Mouse (Mus musculus): ENCODE measurements around the gene Otud7b. TPM values are rescaled to one million over a fixed set of nuclear protein-coding genes. Genes with fewer than 3 reads are reported as not detected.
"Not testable (repeated sequence)": the region's sequence is repeated elsewhere in the genome, so short reads cannot be mapped to it uniquely, and the experiment has no call there.

Gene Otud7b
- polyA plus RNA-seq, 1 experiment from 2014 or later, result 7.7 TPM

DNA sequence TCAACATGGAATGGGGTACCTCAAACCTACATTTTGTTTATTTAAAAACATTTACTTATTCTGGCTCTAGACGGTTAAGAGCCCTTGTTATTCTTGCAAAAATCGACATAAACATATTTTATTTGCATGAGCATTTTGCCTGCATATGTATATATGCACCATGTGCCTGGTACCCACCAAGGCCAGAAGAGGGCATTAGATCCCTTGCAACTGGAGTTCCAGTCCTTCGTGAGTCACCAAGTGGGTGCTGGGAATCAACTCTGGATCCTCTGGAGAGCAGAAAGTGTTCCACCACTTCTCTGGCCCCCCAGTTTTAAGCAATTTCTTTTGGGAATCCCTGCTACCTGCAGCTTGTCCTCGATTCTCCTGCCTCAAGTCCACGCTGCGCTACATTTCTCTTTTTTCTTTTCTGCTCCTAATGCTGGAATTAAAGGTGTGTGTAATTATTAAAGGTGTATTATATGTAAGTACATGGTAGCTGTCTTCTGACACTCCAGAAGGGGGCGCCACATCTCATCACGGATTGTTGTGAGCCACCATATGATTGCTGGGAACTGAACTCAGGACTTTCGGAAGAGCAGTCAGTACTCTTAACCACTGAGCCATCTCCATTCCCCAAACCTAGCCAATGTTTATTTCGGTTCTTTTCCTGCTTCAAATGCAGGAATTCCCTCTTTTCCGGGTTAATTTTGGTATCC is 91.4 kb downstream of the Otud7b start:
- no peak overlapping the region for H3K4me3 ChIP-seq (ENCODE audit: low read depth, low read length)
- peaks cover 22% of the 10 kb centered on the region for H3K4me1 ChIP-seq (ENCODE audit: control insufficient read depth, low read depth, low read length)
- no peaks in the 10 kb centered on the region for H3K9me3 ChIP-seq (replicated peaks; ENCODE audit: control insufficient read depth, low read length)
- no peak overlapping the region for H3K27ac ChIP-seq (ENCODE audit: low read length)
- H3K36me3 ChIP-seq (ENCODE audit: control insufficient read depth, insufficient read depth), result no peaks in the 10 kb centered on the region
- H3K9ac ChIP-seq (ENCODE audit: low read depth, low read length), result no peak overlapping the region
- H3K4me2 ChIP-seq (ENCODE audit: low read depth, low read length), result no peak overlapping the region
- WGBS (ENCODE audit: insufficient replicate concordance), result 85% methylated on average over 11 of the region's 11 CpGs
- no peak for ATAC-seq (ENCODE audit: low read depth)
- H3K27me3 ChIP-seq (ENCODE audit: control insufficient read depth, insufficient read depth, low read depth, low read length), result peaks cover 3% of the 10 kb centered on the region

DNA sequence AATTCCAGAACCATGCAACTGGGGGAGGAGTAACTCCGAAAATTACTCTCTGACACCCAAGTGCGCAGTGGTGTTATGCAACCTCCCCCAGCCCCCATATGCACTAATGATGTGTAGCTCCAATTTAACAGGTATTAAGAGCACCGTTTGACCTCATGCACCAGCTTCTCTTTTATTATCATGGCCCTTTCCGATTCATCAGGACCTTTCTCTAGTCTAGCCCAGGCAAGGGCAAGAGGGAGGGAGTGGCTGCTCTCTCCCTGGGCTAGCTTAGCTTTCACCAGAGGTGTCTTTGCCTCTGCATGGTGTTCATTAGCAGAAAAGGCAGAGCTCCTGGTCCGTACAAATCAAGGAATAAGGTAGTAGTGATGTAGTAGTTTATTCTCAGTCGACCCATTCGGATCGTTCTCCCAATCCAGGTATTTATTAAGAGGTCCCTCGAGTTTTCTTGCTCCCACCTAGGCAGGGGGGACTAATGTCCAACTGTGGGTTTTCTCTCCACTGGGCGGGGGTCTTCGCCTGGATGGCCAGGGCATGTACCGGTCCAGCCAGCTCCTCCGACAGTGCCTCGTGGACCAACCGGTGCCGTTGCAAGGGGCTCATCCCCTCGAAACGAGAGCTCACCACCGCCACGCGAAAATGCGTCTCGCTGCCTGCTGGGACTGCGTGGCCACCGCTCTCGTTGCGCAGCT is 92.3 kb downstream of the Otud7b start:
- H3K27me3 ChIP-seq (ENCODE audit: control insufficient read depth, insufficient read depth, low read depth, low read length), result peaks cover 3% of the 10 kb centered on the region
- H3K36me3 ChIP-seq (ENCODE audit: control insufficient read depth, insufficient read depth), result no peaks in the 10 kb centered on the region
- ATAC-seq (ENCODE audit: low read depth), result no peak
- H3K9me3 ChIP-seq (replicated peaks; ENCODE audit: control insufficient read depth, low read length), result no peaks in the 10 kb centered on the region
- WGBS (ENCODE audit: insufficient replicate concordance), result 16% methylated on average over 27 of the region's 27 CpGs
- peak overlapping the region; percentile 84 for H3K4me3 ChIP-seq (ENCODE audit: low read depth, low read length)
- peaks cover 22% of the 10 kb centered on the region for H3K4me1 ChIP-seq (ENCODE audit: control insufficient read depth, low read depth, low read length)
- H3K4me2 ChIP-seq (ENCODE audit: low read depth, low read length), result peak overlapping the region; percentile 99
- peak overlapping the region; percentile 89 for H3K9ac ChIP-seq (ENCODE audit: low read depth, low read length)
- H3K27ac ChIP-seq (ENCODE audit: low read length), result peak overlapping the region; percentile 92

DNA sequence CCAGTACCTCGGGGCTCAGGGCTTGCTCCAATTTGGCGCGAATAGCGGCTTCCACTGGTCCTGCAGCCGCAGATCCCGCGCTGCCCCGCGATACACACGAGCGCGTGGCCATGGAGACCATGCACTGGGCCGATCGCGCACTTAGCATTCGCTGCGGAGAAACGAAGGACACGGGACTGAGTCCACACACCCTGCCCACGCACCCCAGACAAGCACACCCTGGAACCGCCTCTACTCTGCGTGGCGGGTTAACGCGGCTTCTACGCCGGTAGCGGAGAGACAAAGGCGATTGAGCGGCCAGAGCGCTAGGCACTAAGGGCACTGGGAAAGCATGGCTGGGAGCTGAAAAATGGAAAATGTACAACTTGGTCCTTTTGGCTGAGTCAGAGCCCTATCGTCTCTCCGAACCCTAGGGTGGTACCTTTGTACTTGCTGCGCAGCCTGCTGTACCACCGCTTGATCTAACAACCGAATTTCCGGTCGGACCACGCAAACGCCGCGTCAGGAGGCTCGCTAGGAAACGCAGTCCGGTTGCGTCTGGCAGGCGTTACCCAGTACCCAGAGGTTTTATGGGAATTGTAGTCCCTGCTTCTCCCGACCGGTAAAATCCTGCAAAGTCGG is 92.9 kb downstream of the Otud7b start:
- Histone ChIP-seq H3K36me3 (ENCODE audit: control insufficient read depth, insufficient read depth) (no peaks in the 10 kb centered on the region), H3K9ac (ENCODE audit: low read depth, low read length) (peak overlapping the region; percentile 89), H3K4me2 (ENCODE audit: low read depth, low read length) (peak overlapping the region; percentile 99), H3K27me3 (ENCODE audit: control insufficient read depth, insufficient read depth, low read depth, low read length) (peaks cover 3% of the 10 kb centered on the region), H3K4me1 (ENCODE audit: control insufficient read depth, low read depth, low read length) (peaks cover 22% of the 10 kb centered on the region), H3K9me3 (replicated peaks; ENCODE audit: control insufficient read depth, low read length) (no peaks in the 10 kb centered on the region), H3K4me3 (ENCODE audit: low read depth, low read length) (peak overlapping the region; percentile 84), H3K27ac (ENCODE audit: low read length) (peak overlapping the region; percentile 92)
- peak; percentile 91 for ATAC-seq (ENCODE audit: low read depth)
- WGBS (ENCODE audit: insufficient replicate concordance), result under 1% methylated on average over 50 of the region's 50 CpGs

DNA sequence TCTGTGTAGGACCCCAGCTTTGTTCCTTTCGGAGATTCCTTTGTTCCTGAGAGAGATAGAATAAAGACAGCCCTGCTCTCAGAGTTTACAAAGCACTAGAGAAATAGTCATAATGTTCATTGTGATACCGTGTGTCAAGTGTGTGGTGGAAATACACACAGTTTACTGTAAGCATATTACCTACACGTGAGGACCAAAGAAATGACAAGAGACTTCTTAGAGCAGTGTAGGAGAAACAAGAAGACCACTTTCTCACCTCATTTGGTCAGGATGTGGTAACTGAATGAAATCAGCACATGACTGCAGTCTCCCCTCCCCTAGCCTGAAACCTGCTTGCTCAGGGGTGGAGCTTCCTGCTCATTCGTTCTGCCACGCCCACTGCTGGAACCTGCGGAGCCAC is 93.9 kb downstream of the Otud7b start:
- Histone ChIP-seq H3K36me3 (ENCODE audit: control insufficient read depth, insufficient read depth) (no peaks in the 10 kb centered on the region), H3K9ac (ENCODE audit: low read depth, low read length) (0 out of 2 replicates have a peak overlapping the region, but pooled peaks have one; percentile 89), H3K4me2 (ENCODE audit: low read depth, low read length) (peak overlapping the region; percentile 99), H3K9me3 (replicated peaks; ENCODE audit: control insufficient read depth, low read length) (no peaks in the 10 kb centered on the region), H3K27me3 (ENCODE audit: control insufficient read depth, insufficient read depth, low read depth, low read length) (peaks cover 3% of the 10 kb centered on the region), H3K4me1 (ENCODE audit: control insufficient read depth, low read depth, low read length) (peaks cover 22% of the 10 kb centered on the region), H3K27ac (ENCODE audit: low read length) (peak overlapping the region; percentile 16; the same call in 1 of the 2 replicates), H3K4me3 (ENCODE audit: low read depth, low read length) (peak overlapping the region; percentile 84)
- 6% methylated on average over 6 of the region's 6 CpGs for WGBS (ENCODE audit: insufficient replicate concordance)
- no peak for ATAC-seq (ENCODE audit: low read depth)

DNA sequence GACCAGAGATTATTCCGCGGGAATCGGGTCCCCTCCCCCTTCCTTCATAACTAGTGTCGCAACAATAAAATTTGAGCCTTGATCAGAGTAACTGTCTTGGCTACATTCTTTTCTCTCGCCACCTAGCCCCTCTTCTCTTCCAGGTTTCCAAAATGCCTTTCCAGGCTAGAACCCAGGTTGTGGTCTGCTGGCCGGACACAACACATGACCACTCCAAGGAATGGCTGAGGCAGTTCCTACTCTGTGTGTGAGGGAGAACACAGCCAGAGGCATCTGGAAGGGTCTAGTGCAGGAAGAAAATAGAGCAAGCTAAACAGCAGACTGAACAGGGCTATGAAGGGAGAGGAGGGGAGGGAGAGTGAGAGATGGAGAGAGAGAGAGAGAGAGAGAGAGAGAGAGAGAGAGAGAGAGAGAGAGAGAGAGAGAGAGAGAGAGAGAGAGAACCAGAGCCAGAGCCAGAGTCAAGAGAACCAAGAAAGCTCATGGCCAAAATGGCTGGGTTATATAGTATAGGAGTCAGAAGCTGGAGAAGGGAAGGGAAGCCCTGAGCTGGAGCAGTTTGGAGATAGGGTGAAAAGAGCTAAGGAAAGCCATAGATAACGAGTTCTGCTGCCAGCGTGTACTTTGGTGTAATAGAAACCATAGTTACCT is 94.4 kb downstream of the Otud7b start:
- 7% methylated on average over 7 of the region's 8 CpGs for WGBS (ENCODE audit: insufficient replicate concordance)
- H3K27ac ChIP-seq (ENCODE audit: low read length); ATAC-seq (ENCODE audit: low read depth); H3K4me2 ChIP-seq (ENCODE audit: low read depth, low read length); H3K36me3 ChIP-seq (ENCODE audit: control insufficient read depth, insufficient read depth); H3K9me3 ChIP-seq (replicated peaks; ENCODE audit: control insufficient read depth, low read length); H3K9ac ChIP-seq (ENCODE audit: low read depth, low read length); H3K4me3 ChIP-seq (ENCODE audit: low read depth, low read length); H3K27me3 ChIP-seq (ENCODE audit: control insufficient read depth, insufficient read depth, low read depth, low read length): not testable (repeated sequence)
- H3K4me1 ChIP-seq (ENCODE audit: control insufficient read depth, low read depth, low read length), result peaks cover 22% of the 10 kb centered on the region

DNA sequence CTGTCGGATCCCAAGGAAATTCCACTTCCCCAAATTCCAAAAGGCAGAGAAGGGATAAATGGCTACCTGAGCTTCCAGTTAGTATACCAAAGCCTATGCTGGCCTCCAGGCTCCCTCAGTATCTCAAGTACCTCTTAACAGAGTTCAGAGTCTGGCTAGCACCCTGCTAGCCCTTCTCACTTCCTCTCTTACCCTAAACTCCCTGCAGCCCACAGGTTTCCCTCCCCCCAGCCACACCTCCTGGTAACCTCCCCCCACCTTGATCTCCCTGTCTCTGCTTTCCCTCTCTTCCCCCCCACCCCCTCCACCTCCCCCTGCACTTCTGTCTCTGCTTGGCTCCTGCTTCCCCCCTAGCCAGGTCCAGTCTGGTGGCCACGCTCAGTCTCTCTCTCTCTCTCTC is 95.4 kb downstream of the Otud7b start:
- Histone ChIP-seq H3K4me1 (ENCODE audit: control insufficient read depth, low read depth, low read length) (peaks cover 22% of the 10 kb centered on the region), H3K36me3 (ENCODE audit: control insufficient read depth, insufficient read depth) (no peaks in the 10 kb centered on the region), H3K27ac (ENCODE audit: low read length) (no peak overlapping the region), H3K9ac (ENCODE audit: low read depth, low read length) (no peak overlapping the region), H3K9me3 (replicated peaks; ENCODE audit: control insufficient read depth, low read length) (no peaks in the 10 kb centered on the region), H3K27me3 (ENCODE audit: control insufficient read depth, insufficient read depth, low read depth, low read length) (no peaks in the 10 kb centered on the region), H3K4me2 (ENCODE audit: low read depth, low read length) (no peak overlapping the region), H3K4me3 (ENCODE audit: low read depth, low read length) (no peak overlapping the region)
- 48% methylated on average over 2 of the region's 2 CpGs for WGBS (ENCODE audit: insufficient replicate concordance)
- ATAC-seq (ENCODE audit: low read depth), result no peak

DNA sequence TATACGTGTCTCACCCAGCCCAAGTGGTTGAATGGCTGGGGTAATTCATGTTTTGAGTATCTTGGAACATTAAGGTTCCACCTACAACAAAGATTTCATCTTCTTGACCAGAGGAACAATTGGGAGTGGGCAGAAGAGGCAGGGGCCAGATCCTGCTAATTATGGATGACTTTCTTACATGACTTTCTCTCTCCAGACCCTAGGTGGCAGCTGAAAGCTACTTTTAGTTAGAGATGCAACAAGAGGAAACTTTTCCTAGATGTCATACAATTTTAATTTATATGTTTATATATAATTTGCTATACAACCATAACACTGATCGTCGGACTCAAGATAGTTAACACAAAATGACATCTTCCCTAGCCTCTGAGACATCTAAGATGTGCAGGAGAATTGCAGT is 103.5 kb downstream of the Otud7b start:
- H3K9me3 ChIP-seq (replicated peaks; ENCODE audit: control insufficient read depth, low read length), result no peaks in the 10 kb centered on the region
- no peaks in the 10 kb centered on the region for H3K27me3 ChIP-seq (ENCODE audit: control insufficient read depth, insufficient read depth, low read depth, low read length)
- H3K27ac ChIP-seq (ENCODE audit: low read length), result no peak overlapping the region
- H3K9ac ChIP-seq (ENCODE audit: low read depth, low read length), result no peak overlapping the region
- no peaks in the 10 kb centered on the region for H3K36me3 ChIP-seq (ENCODE audit: control insufficient read depth, insufficient read depth)
- no peak overlapping the region for H3K4me2 ChIP-seq (ENCODE audit: low read depth, low read length)
- WGBS (ENCODE audit: insufficient replicate concordance), result 64% methylated on average over 3 of the region's 3 CpGs
- no peak for ATAC-seq (ENCODE audit: low read depth)
- H3K4me3 ChIP-seq (ENCODE audit: low read depth, low read length), result no peak overlapping the region
- H3K4me1 ChIP-seq (ENCODE audit: control insufficient read depth, low read depth, low read length), result no peaks in the 10 kb centered on the region; the same call in 1 of the 2 replicates

DNA sequence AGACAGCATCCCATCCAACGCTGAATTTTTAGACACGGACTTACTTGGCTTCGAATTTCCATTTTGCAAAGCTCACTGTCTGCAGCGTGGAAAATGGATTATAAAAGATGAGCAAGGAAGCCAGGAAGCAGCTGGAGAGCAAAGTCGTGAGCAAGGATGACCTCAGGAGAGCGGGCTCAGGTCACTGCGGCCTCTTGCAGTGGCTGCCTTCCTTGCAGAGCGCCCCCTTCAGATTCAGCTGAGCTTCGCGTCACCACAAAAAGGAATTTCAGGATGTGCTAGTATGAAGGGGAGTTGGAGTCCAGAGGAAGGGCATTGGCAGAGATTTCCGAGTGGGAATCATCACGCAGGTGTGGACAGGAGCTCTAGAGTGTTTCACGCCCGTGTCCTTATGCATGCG is 104.9 kb downstream of the Otud7b start:
- no peaks in the 10 kb centered on the region for H3K9me3 ChIP-seq (replicated peaks; ENCODE audit: control insufficient read depth, low read length)
- no peak overlapping the region for H3K4me3 ChIP-seq (ENCODE audit: low read depth, low read length)
- H3K9ac ChIP-seq (ENCODE audit: low read depth, low read length), result no peak overlapping the region
- ATAC-seq (ENCODE audit: low read depth), result no peak
- 32% methylated on average over 15 of the region's 15 CpGs for WGBS (ENCODE audit: insufficient replicate concordance)
- no peak overlapping the region for H3K4me2 ChIP-seq (ENCODE audit: low read depth, low read length)
- no peak overlapping the region for H3K27ac ChIP-seq (ENCODE audit: low read length)
- no peaks in the 10 kb centered on the region; the same call in 1 of the 2 replicates for H3K4me1 ChIP-seq (ENCODE audit: control insufficient read depth, low read depth, low read length)
- H3K27me3 ChIP-seq (ENCODE audit: control insufficient read depth, insufficient read depth, low read depth, low read length), result no peaks in the 10 kb centered on the region
- H3K36me3 ChIP-seq (ENCODE audit: control insufficient read depth, insufficient read depth), result no peaks in the 10 kb centered on the region
